Mouse (Mus musculus): ENCODE results near the gene Zmiz2. TPM values are rescaled to one million over a fixed set of nuclear protein-coding genes. Genes with fewer than 3 reads are reported as not detected.
A peak's percentile ranks its signal among the peaks of the same experiment; 100 is the strongest.
"Not testable (repeated sequence)": the region's sequence is repeated elsewhere in the genome, so short reads cannot be mapped to it uniquely, and the experiment has no call there.

The Zmiz2 gene
- polyA plus RNA-seq, 1 experiment from 2014 or later: 33.6 TPM

DNA sequence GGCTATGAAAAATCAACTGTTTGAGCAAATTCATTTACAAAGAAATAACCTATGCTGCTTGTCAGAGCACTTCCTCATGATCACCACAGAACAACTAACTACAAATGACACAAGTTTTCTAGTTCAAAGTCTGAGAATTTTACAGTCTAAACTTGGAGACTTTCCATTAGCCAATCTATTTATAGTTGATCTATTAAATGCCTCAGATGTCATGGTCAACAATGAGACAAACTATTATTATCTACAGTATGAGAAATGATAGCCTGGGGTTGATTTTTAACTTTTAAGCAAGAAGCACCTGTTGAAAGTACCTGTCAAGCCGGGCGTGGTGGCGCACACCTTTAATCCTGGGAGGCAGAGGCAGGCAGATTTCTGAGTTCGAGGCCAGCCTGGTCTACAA is 53.7 kb downstream of the Zmiz2 start:
- 98% methylated on average over 4 of the region's 4 CpGs for WGBS
- Histone ChIP-seq H3K27ac (no peak overlapping the region), H3K9me3 (no peaks in the 10 kb centered on the region), H3K27me3 (no peaks in the 10 kb centered on the region), H3K4me2 (replicated peaks) (no peak overlapping the region), H3K4me1 (replicated peaks) (peaks cover 15% of the 10 kb centered on the region), H3K4me3 (replicated peaks) (no peak overlapping the region), H3K9ac (replicated peaks) (no peak overlapping the region), H3K36me3 (peaks cover 17% of the 10 kb centered on the region)
- ATAC-seq: no peak

- H3K4me3 ChIP-seq (replicated peaks): peak overlapping the region; percentile 78
- no peak for ATAC-seq
- H3K27ac ChIP-seq: peak overlapping the region; percentile 97; the same call in 1 of the 2 replicates
- H3K27me3 ChIP-seq: no peaks in the 10 kb centered on the region
- no peaks in the 10 kb centered on the region for H3K9me3 ChIP-seq
- H3K4me2 ChIP-seq (replicated peaks): peak overlapping the region; percentile 76
- H3K4me1 ChIP-seq (replicated peaks): peaks cover 15% of the 10 kb centered on the region
- peak overlapping the region; percentile 89 for H3K9ac ChIP-seq (replicated peaks)
- H3K36me3 ChIP-seq: peaks cover 12% of the 10 kb centered on the region
- WGBS: 55% methylated on average over 4 of the region's 4 CpGs
Observed at GRCm38 (mm10) chr11:6443102-6443501, 54.2 kb downstream of the Zmiz2 start.

DNA sequence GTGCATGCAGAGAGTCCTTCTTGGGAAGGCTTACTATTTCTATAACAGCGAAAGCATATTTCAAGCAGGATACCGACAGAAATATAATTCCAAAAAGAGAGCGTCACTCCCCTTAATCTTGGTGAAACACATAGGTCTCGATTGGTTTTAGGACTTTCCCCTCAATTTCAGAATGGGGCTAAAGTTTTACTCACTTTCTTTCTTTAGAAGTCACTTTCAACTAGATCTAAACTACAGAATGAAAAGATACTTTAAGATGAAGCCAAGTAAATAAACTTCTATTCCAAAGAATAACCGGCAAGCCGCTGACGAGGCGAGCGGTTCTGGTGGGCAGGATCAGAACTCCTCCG is 54.8 kb downstream of the Zmiz2 start:
- H3K4me2 ChIP-seq (replicated peaks): peak overlapping the region; percentile 76
- WGBS: under 1% methylated on average over 10 of the region's 10 CpGs
- no peaks in the 10 kb centered on the region for H3K27me3 ChIP-seq
- H3K27ac ChIP-seq: peak overlapping the region; percentile 97
- no peak for ATAC-seq
- peak overlapping the region; percentile 89 for H3K9ac ChIP-seq (replicated peaks)
- peaks cover 15% of the 10 kb centered on the region for H3K4me1 ChIP-seq (replicated peaks)
- no peaks in the 10 kb centered on the region for H3K9me3 ChIP-seq
- H3K4me3 ChIP-seq (replicated peaks): peak overlapping the region; percentile 78
- H3K36me3 ChIP-seq: peaks cover 9% of the 10 kb centered on the region

GRCm38 (mm10) chr11:6444077-6444853 is 55.4 kb downstream of the Zmiz2 start, which contains the start of gene H2afv:
Gene H2afv, minus strand, starts transcription at chr11:6444443.
- peaks cover 6% of the 10 kb centered on the region for H3K36me3 ChIP-seq
- ATAC-seq: peak; percentile 99
- no peaks in the 10 kb centered on the region for H3K9me3 ChIP-seq
- peak within 1 kb of the TSS; percentile 89 for H3K9ac ChIP-seq (replicated peaks)
- WGBS: 1% methylated on average over 62 of the region's 80 CpGs
- H3K4me2 ChIP-seq (replicated peaks): peak within 1 kb of the TSS; percentile 76
- H3K4me3 ChIP-seq (replicated peaks): peak within 1 kb of the TSS; percentile 78
- peak within 1 kb of the TSS; percentile 97 for H3K27ac ChIP-seq
- H3K4me1 ChIP-seq (replicated peaks): peaks cover 15% of the 10 kb centered on the region
- H3K27me3 ChIP-seq: no peaks in the 10 kb centered on the region

DNA sequence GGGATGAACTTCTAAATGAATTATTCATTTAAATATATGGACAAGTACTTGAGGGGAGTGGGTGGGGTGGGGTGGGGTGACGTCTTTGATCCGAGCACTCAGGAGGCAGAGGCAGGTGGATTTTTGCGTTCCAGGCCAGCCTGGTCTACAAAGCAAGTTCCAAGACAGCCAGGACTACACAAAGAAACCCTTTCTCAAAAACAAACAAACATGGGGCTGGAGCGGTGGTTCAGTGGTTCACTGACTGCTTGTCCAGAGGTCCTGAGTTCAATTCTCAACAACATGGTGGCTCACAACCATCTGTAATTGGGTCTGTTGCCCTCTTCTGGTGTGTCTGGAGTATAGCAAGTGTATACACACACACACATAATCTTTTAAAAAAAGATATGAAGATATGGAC is 56.6 kb downstream of the Zmiz2 start:
- no peak for ATAC-seq

DNA sequence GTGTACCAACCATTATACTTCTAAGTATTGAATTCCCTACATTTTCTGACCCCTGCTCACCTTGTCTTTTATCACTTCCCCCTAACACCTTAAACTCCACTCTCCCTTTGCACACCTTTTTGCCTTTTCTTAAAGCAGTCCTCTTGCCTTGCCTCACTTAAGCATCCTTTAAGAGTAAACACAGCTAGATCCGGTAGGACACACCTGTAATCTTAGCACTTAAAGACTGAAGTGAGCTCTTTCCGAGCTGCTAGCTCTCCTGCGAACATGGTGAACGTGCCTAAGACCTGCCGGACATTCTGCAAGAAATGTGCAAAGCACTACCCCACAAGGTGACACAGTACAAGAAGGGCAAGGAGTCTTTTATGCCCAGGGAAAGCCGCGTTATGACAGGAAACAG is 57.1 kb downstream of the Zmiz2 start:
- Histone ChIP-seq H3K27ac (no peak overlapping the region), H3K4me1 (replicated peaks) (peaks cover 15% of the 10 kb centered on the region), H3K4me3 (replicated peaks) (no peak overlapping the region), H3K4me2 (replicated peaks) (no peak overlapping the region), H3K9ac (replicated peaks) (no peak overlapping the region), H3K36me3 (peaks cover 6% of the 10 kb centered on the region), H3K27me3 (no peaks in the 10 kb centered on the region), H3K9me3 (no peaks in the 10 kb centered on the region)
- WGBS: 89% methylated on average over 7 of the region's 7 CpGs
- no peak for ATAC-seq

More for the DNA sequence above, 56.6 kb downstream of the Zmiz2 start:
- 76% methylated on average over 4 of the region's 4 CpGs for WGBS
- no peaks in the 10 kb centered on the region for H3K9me3 ChIP-seq
- peaks cover 6% of the 10 kb centered on the region for H3K36me3 ChIP-seq
- H3K27ac ChIP-seq: no peak overlapping the region
- H3K27me3 ChIP-seq: no peaks in the 10 kb centered on the region
- peaks cover 15% of the 10 kb centered on the region for H3K4me1 ChIP-seq (replicated peaks)
- H3K4me2 ChIP-seq (replicated peaks): no peak overlapping the region
- peak overlapping the region; percentile 39; the same call in 1 of the 2 replicates for H3K4me3 ChIP-seq (replicated peaks)
- H3K9ac ChIP-seq (replicated peaks): no peak overlapping the region

GRCm38 (mm10) chr11:6447493-6447892 is 58.6 kb downstream of the Zmiz2 start:
- ATAC-seq: no peak
- 90% methylated on average over 4 of the region's 4 CpGs for WGBS
- peaks cover 14% of the 10 kb centered on the region for H3K4me1 ChIP-seq (replicated peaks)

DNA sequence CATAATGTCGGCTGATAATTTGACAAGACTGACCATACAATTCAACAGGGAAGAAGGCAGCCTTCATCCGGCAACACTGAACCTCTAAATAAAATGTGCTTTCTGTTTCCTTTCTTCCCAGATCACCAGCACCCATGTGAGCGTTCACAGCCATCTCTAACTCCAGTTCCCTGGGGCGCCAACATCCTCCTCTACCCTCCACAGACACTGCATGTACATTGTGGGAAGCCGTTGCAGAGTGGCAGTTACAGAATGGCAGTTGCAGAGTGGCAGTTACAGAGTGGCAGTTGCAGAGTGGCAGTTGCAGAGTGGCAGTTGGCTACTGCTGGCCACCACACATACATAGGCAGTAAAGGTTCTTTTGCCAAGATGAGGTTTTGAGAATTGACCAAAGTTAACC is 59.3 kb downstream of the Zmiz2 start:
- H3K27ac ChIP-seq; H3K9ac ChIP-seq (replicated peaks); H3K36me3 ChIP-seq; H3K9me3 ChIP-seq; H3K4me2 ChIP-seq (replicated peaks); H3K4me1 ChIP-seq (replicated peaks); ATAC-seq; H3K27me3 ChIP-seq; H3K4me3 ChIP-seq (replicated peaks): not testable (repeated sequence)
- 95% methylated on average over 5 of the region's 5 CpGs for WGBS

More at GRCm38 (mm10) chr11:6447493-6447892, 58.6 kb downstream of the Zmiz2 start:
- H3K9ac ChIP-seq (replicated peaks): no peak overlapping the region
- H3K27ac ChIP-seq: no peak overlapping the region
- H3K4me3 ChIP-seq (replicated peaks): no peak overlapping the region
- H3K36me3 ChIP-seq: no peaks in the 10 kb centered on the region
- no peak overlapping the region for H3K4me2 ChIP-seq (replicated peaks)
- no peaks in the 10 kb centered on the region for H3K27me3 ChIP-seq
- H3K9me3 ChIP-seq: no peaks in the 10 kb centered on the region

Small RNA genes within 50 kb of the gene (microRNA-seq; reads per million reads assigned to microRNA genes)
- 3.5 reads per million, percentile 14 among the genes with 10 or more reads in this experiment for gene Mir7651

Other genes starting within 250 kb of the Zmiz2 start
- gene A730071L15Rik, start 189.0 kb upstream of the Zmiz2 start, polyA plus RNA-seq (2015; fragmentation: Nextera tagmentation; extraction: Ambion mirVana): 0.59 and 1.0 TPM in 2 replicates
- 62.7 and 65.7 TPM in 2 replicates for gene Nudcd3, start 188.7 kb upstream of the Zmiz2 start, polyA plus RNA-seq (2015; fragmentation: Nextera tagmentation; extraction: Ambion mirVana)
- gene Npc1l1, start 158.9 kb upstream of the Zmiz2 start, polyA plus RNA-seq (2015; fragmentation: Nextera tagmentation; extraction: Ambion mirVana): 0.05 TPM in 1 of 2 replicates, not detected in the other
- 76.7 and 79.8 TPM in 2 replicates for gene Ddx56, start 121.3 kb upstream of the Zmiz2 start, polyA plus RNA-seq (2015; fragmentation: Nextera tagmentation; extraction: Ambion mirVana)
- gene Tmed4, start 114.2 kb upstream of the Zmiz2 start, polyA plus RNA-seq (2015; fragmentation: Nextera tagmentation; extraction: Ambion mirVana): 156 and 159 TPM in 2 replicates
- 92.5 and 95.5 TPM in 2 replicates for gene Ogdh, start 97.4 kb upstream of the Zmiz2 start, polyA plus RNA-seq (2015; fragmentation: Nextera tagmentation; extraction: Ambion mirVana)
- gene Ppia, start 26.4 kb downstream of the Zmiz2 start, polyA plus RNA-seq (2015; fragmentation: Nextera tagmentation; extraction: Ambion mirVana): 3,782 and 3,914 TPM in 2 replicates
- 605 and 617 TPM in 2 replicates for gene H2afv, start 55.4 kb downstream of the Zmiz2 start, polyA plus RNA-seq (2015; fragmentation: Nextera tagmentation; extraction: Ambion mirVana)
- 12.7 and 13.9 TPM in 2 replicates for gene Purb, start 86.8 kb downstream of the Zmiz2 start, polyA plus RNA-seq (2015; fragmentation: Nextera tagmentation; extraction: Ambion mirVana)
- gene Myo1g, start 131.9 kb downstream of the Zmiz2 start, polyA plus RNA-seq (2015; fragmentation: Nextera tagmentation; extraction: Ambion mirVana): 0.27 and 0.32 TPM in 2 replicates
- 82.4 and 87.8 TPM in 2 replicates for gene Ccm2, start 157.8 kb downstream of the Zmiz2 start, polyA plus RNA-seq (2015; fragmentation: Nextera tagmentation; extraction: Ambion mirVana)
- gene Nacad, start 217.0 kb downstream of the Zmiz2 start, polyA plus RNA-seq (2015; fragmentation: Nextera tagmentation; extraction: Ambion mirVana): 96.9 and 101 TPM in 2 replicates
- 34.6 and 35.5 TPM in 2 replicates for gene Tbrg4, start 237.0 kb downstream of the Zmiz2 start, polyA plus RNA-seq (2015; fragmentation: Nextera tagmentation; extraction: Ambion mirVana)
- gene Wap, start 249.6 kb downstream of the Zmiz2 start, polyA plus RNA-seq (2015; fragmentation: Nextera tagmentation; extraction: Ambion mirVana): not detected in 2 replicates

Measured in midbrain, embryonic 13.5 days (tissue).